Mouse (Mus musculus) left cerebral cortex, postnatal 36 days (tissue): Measurements from ENCODE around the gene Muc5b. TPM values are rescaled to one million over a fixed set of nuclear protein-coding genes. Genes with fewer than 3 reads are reported as not detected.

Experiments
- DNase-seq, 2 experiments: peaks; one replicate each; pipeline ENCODE4 v3.0.0; 2021 to 2022; ENCODE audit warnings: low spot score in 2 of 2, mixed read lengths in 1 of 2
- intact Hi-C: fragments of 180-260 bp; cut with DNase I; formaldehyde crosslinking; loops from one replicate; pipeline ENCODE4 v1.15.1; 2025
- total RNA-seq, 2 experiments: library from RNA; stranded (reverse); gene quantifications; 2 replicates each; pipeline ENCODE4 v1.2.3; 2021

Gene Muc5b
- total RNA-seq, 2 experiments from 2014 or later, result not detected

- DNase-seq, result no peak
- intact Hi-C loops, result no loop called here
Measured at GRCm38 (mm10) chr7:141892151-141892550, 53.3 kb downstream of the Muc5b start.

GRCm38 (mm10) chr7:141901825-141902224 lies 63.0 kb downstream of the Muc5b start:
- DNase-seq, result no peak
- intact Hi-C loops, result loop anchor here (5.0 kb wide), 1 partner anchor 45 kb away; the partner anchor contains the start of gene Brsk2

GRCm38 (mm10) chr7:141902269-141902729 lies 63.4 kb downstream of the Muc5b start:
- peak; percentile 98 for DNase-seq
- intact Hi-C loops, result loop anchor here (5.0 kb wide), 1 partner anchor 45 kb away; the partner anchor contains the start of gene Brsk2

GRCm38 (mm10) chr7:141902791-141903190 lies 63.9 kb downstream of the Muc5b start:
- DNase-seq, result no peak
- intact Hi-C loops, result loop anchor here (1.0 to 5.0 kb wide), 2 partner anchors 26 to 45 kb away; partner anchors contain the start of gene Brsk2

GRCm38 (mm10) chr7:141908591-141908990 lies 69.7 kb downstream of the Muc5b start:
- intact Hi-C loops, result no loop called here
- DNase-seq, result no peak

- intact Hi-C loops, result loop anchor here (5.0 kb wide), 1 partner anchor 139 kb away; no protein-coding TSS in a partner anchor
- DNase-seq, result no peak
Measured at GRCm38 (mm10) chr7:141911305-141911704, 72.4 kb downstream of the Muc5b start.

GRCm38 (mm10) chr7:141918407-141918806 lies 79.5 kb downstream of the Muc5b start, which contains the start of gene Tollip:
Gene Tollip (minus strand): TSS chr7:141918507.
- DNase-seq, result no peak
- intact Hi-C loops, result no loop called here

Other genes with a start within 250 kb of the Muc5b start
- not detected for gene Muc6, start 183.8 kb upstream of the Muc5b start, total RNA-seq
- 1 to 10 TPM in 1 of 2 experiments, under 1 TPM in 1; 0.15 to 2.0 TPM for gene Muc2, start 148.7 kb upstream of the Muc5b start, total RNA-seq
- not detected for gene Muc5ac, start 50.1 kb upstream of the Muc5b start, total RNA-seq
- 100 to 1,000 TPM; 131 to 140 TPM for gene Tollip, start 79.4 kb downstream of the Muc5b start, total RNA-seq
- 100 to 1,000 TPM; 229 to 232 TPM for gene Brsk2, start 110.7 kb downstream of the Muc5b start, total RNA-seq
- 10 to 100 TPM; 34.6 to 37.5 TPM for gene Mob2, start 222.0 kb downstream of the Muc5b start, total RNA-seq